Comparison of ENCODE assay signal across 28 mouse cellular contexts in genomic region chr11:103396682-103397081, GRCm38 (mm10). TPM values are rescaled to one million over a fixed set of nuclear protein-coding genes. Genes with fewer than 3 reads are reported as not detected.
A peak's percentile ranks its signal among the peaks of the same experiment; 100 is the strongest.
DNase-seq lines count a peak whose midpoint lies in the region; ATAC-seq lines count a peak whose summit lies in the region.
"Had no signal": no experiment of that assay in that cellular context is flagged by ENCODE, and none has a peak within 500 bp of the region (broad histone marks: within the 10 kb centered on the region; RNA-seq: fewer than 3 reads in every experiment).

No protein-coding gene starts in this region.

- no peak overlapping the region for H3K4me3 ChIP-seq in intestine, embryonic 14.5 days (ENCODE audit: low read depth, low read length)
- H3K4me3 ChIP-seq: embryonic facial prominence, embryonic 10.5 days; embryonic facial prominence, embryonic 15.5 days; forebrain, embryonic 12.5 days; hindbrain, embryonic 12.5 days; limb, embryonic 13.5 days; neural tube, embryonic 12.5 days had no signal

- no peaks in the 10 kb centered on the region for H3K9me3 ChIP-seq in intestine, embryonic 14.5 days (ENCODE audit: control insufficient read depth, low read length)
- H3K9me3 ChIP-seq: embryonic facial prominence, embryonic 10.5 days; embryonic facial prominence, embryonic 15.5 days; forebrain, embryonic 12.5 days; hindbrain, embryonic 12.5 days; limb, embryonic 13.5 days; neural tube, embryonic 12.5 days had no signal

- H3K4me1 ChIP-seq in intestine, embryonic 14.5 days (replicated peaks; ENCODE audit: control insufficient read depth, insufficient read depth, low read length): no peaks in the 10 kb centered on the region
- H3K4me1 ChIP-seq: embryonic facial prominence, embryonic 15.5 days; forebrain, embryonic 12.5 days; hindbrain, embryonic 12.5 days; limb, embryonic 13.5 days; neural tube, embryonic 12.5 days had no signal

- DNase-seq in kidney, adult 9 months: peak; percentile 54
- DNase-seq in kidney, adult 18-20 months: no peak
- peak; percentile 56 for DNase-seq in 416B (ENCODE audit: low read depth)
- no peak for DNase-seq in intestine, embryonic 14.5 days (ENCODE audit: low spot score)
- no peak for DNase-seq in natural killer cell, adult 2 months (ENCODE audit: low spot score in 2 of 2)
- DNase-seq in urinary bladder, postnatal 4 days (ENCODE audit: low spot score in 2 of 2): no peak
- no peak for DNase-seq in spleen, postnatal 10 days (ENCODE audit: low spot score in 2 of 2)
- DNase-seq: adrenal gland, postnatal 36 days; cerebellum, adult 2 months; cerebellum, postnatal 14 days; forebrain, postnatal 0 days; gastrocnemius, postnatal 25 days; heart, postnatal 36 days; liver, postnatal 0 days; midbrain, embryonic 14.5 days; right cerebral cortex, adult 18-20 months; spleen, adult 18-20 months; thymus, adult 2 months; thymus, postnatal 36 days had no signal

- H3K4me2 ChIP-seq in intestine, embryonic 14.5 days (ENCODE audit: low read length): no peak overlapping the region
- H3K4me2 ChIP-seq: embryonic facial prominence, embryonic 15.5 days; forebrain, embryonic 12.5 days; heart, embryonic 11.5 days; hindbrain, embryonic 12.5 days; limb, embryonic 13.5 days; liver, embryonic 11.5 days; neural tube, embryonic 12.5 days had no signal

- H3K9ac ChIP-seq in intestine, embryonic 14.5 days (ENCODE audit: low read length): no peak overlapping the region
- H3K9ac ChIP-seq: embryonic facial prominence, embryonic 15.5 days; forebrain, embryonic 12.5 days; forebrain, postnatal 0 days; hindbrain, embryonic 12.5 days; limb, embryonic 13.5 days; liver, postnatal 0 days; neural tube, embryonic 12.5 days had no signal

- peaks cover 43% of the 10 kb centered on the region for H3K36me3 ChIP-seq in intestine, embryonic 14.5 days (ENCODE audit: control insufficient read depth, insufficient read depth, low read length)

- no peak overlapping the region for H3K27ac ChIP-seq in intestine, embryonic 14.5 days (ENCODE audit: low read depth)
- H3K27ac ChIP-seq: embryonic facial prominence, embryonic 10.5 days; embryonic facial prominence, embryonic 15.5 days; forebrain, embryonic 12.5 days; hindbrain, embryonic 12.5 days; limb, embryonic 13.5 days; neural tube, embryonic 12.5 days had no signal

- 94% methylated on average over 4 of the region's 4 CpGs for WGBS in intestine, embryonic 14.5 days

- H3K27me3 ChIP-seq in intestine, embryonic 14.5 days (replicated peaks; ENCODE audit: control insufficient read depth, insufficient read depth, low read length): no peaks in the 10 kb centered on the region
- H3K27me3 ChIP-seq: embryonic facial prominence, embryonic 15.5 days; forebrain, embryonic 12.5 days; hindbrain, embryonic 12.5 days; limb, embryonic 13.5 days; neural tube, embryonic 12.5 days had no signal

- ATAC-seq in intestine, embryonic 14.5 days (replicated peaks; ENCODE audit: low FRiP score, low TSS enrichment, low read depth): peak; percentile 40; the same call in 1 of the 2 replicates
- ATAC-seq in monocyte, adult 5-6 weeks (replicated peaks; ENCODE audit: insufficient number of reproducible peaks, low FRiP score, low TSS enrichment, poor library complexity, severe bottlenecking): 0 out of 2 replicates have a peak, but pooled peaks have one; percentile 32
- ATAC-seq: forebrain, postnatal 0 days; liver, postnatal 0 days had no signal

RNA-seq across cellular contexts. Expression of gene Plekhm1, which starts 15.8 kb away (rescaled TPM):
- 7.2 and 8.5 TPM in 2 replicates for polyA plus RNA-seq in intestine, embryonic 14.5 days (2014; fragmentation: Nextera tagmentation; extraction: Ambion mirVana)
- 8.9 to 19.9 TPM (median 12.6 TPM) in 3 replicates for total RNA-seq in monocyte, adult 5-6 weeks (2017)

RNA-seq across cellular contexts. Expression of gene Arhgap27, which starts 33.2 kb away (rescaled TPM):
- 23.8 and 24.8 TPM in 2 replicates for polyA plus RNA-seq in intestine, embryonic 14.5 days (2014; fragmentation: Nextera tagmentation; extraction: Ambion mirVana)
- 59.2 to 68.0 TPM (median 67.2 TPM) in 3 replicates for total RNA-seq in monocyte, adult 5-6 weeks (2017)

Comparison
In these comparisons a context has a peak if more than half of its experiments do, and no peak if none do; other contexts are left out.
1. DNase-seq: peak in kidney, adult 9 months (single experiment) and 416B (single experiment); none in kidney, adult 18-20 months (single experiment), intestine, embryonic 14.5 days (single experiment), natural killer cell, adult 2 months (0 of 2), urinary bladder, postnatal 4 days (0 of 2) and spleen, postnatal 10 days (0 of 2).